Mouse (Mus musculus) neural tube, embryonic 15.5 days (tissue): ENCODE measurements around the gene Idi2. TPM values are rescaled to one million over a fixed set of nuclear protein-coding genes. Genes with fewer than 3 reads are reported as not detected.
"Not testable (repeated sequence)": the region's sequence is repeated elsewhere in the genome, so short reads cannot be mapped to it uniquely, and the experiment has no call there.

ENCODE experiments used
- ATAC-seq: fragments of 200-750 bp; cut with Nextera tagmentation; 2 replicates; pipeline ENCODE4 v1.8.0; 2017; ENCODE audit warnings: mild to moderate bottlenecking, moderate TSS enrichment, moderate library complexity; ENCODE audit not compliant: low FRiP score
- H3K27ac ChIP-seq: fragments of 300-500 bp; sonication (generic); replicated peaks from 2 replicates; pipeline ENCODE4 v1.5.1; 2015; ENCODE audit warnings: mild to moderate bottlenecking, inconsistent platforms
- H3K27me3 ChIP-seq: fragments of 300-500 bp; sonication (generic); replicated peaks from 2 replicates; pipeline ENCODE4 v1.6.1; 2015; ENCODE audit warnings: inconsistent platforms
- H3K36me3 ChIP-seq: fragments of 300-500 bp; sonication (generic); 2 replicates; pipeline ENCODE4 v1.6.1; 2015; ENCODE audit warnings: inconsistent platforms
- H3K4me1 ChIP-seq: fragments of 300-500 bp; sonication (generic); 2 replicates; pipeline ENCODE4 v1.6.1; 2015; ENCODE audit warnings: inconsistent platforms
- H3K4me2 ChIP-seq: fragments of 300-500 bp; sonication (generic); 2 replicates; pipeline ENCODE4 v1.6.1; 2015; ENCODE audit warnings: inconsistent platforms, mild to moderate bottlenecking, moderate library complexity
- H3K4me3 ChIP-seq: fragments of 300-500 bp; sonication (generic); replicated peaks from 2 replicates; pipeline ENCODE4 v1.5.1; 2015; ENCODE audit warnings: mild to moderate bottlenecking, inconsistent platforms
- H3K9ac ChIP-seq: fragments of 300-500 bp; sonication (generic); replicated peaks from 2 replicates; pipeline ENCODE4 v1.6.1; 2015; ENCODE audit warnings: mild to moderate bottlenecking, inconsistent platforms
- H3K9me3 ChIP-seq: fragments of 300-500 bp; sonication (generic); replicated peaks from 2 replicates; pipeline ENCODE4 v1.6.1; 2016; ENCODE audit warnings: inconsistent platforms
- WGBS: fragments of 180-500 bp; shearing (Covaris S2); methylation state at CpG from one replicate; pipeline ENCODE4 v1.1.7; 2015; ENCODE audit warnings: mixed read lengths; 5-methylcytosine and 5-hydroxymethylcytosine counted together
- polyA plus RNA-seq: library from polyadenylated mRNA; unstranded; fragments of >200 nt; fragmentation: Nextera tagmentation; extraction: Ambion mirVana; gene quantifications from 2 replicates; pipeline ENCODE4 v1.2.1, GENCODE M21; 2015

Gene Idi2
- polyA plus RNA-seq, 1 experiment from 2014 or later: not detected

DNA sequence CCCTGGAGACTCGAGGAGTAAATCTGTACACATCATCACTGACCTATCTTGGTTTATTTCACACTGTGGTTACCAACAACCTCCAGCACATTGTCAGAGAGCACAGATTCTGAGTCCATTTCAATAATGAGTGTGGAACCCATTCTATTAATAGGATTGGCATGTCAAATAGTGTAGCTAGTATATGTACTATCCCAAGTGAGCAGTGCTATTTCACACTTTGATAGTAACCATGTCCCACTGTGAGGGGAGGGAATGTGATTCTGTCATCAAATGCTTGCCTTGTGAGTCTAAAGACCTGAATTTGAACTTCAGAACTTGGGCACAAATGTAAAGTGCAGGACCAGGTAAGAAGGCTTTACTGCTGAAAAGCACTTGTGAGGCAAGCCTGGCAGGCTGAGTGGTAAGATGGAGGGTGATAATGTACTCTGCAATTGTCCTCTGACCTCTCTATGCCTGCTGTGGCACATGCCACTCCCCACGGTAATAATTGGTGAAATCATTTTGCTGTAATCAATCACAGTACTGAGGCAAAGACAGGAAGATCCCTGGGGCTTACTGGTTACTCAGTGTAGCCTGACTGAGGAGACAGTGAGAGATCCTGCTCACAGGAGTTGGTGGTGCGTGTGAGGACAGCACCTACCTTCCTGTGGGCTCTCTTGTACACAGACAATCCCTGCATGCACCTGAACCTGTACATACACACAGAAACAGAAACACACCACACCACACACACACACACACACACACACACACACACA is 8.6 kb downstream of the Idi2 start:
- H3K4me1 ChIP-seq, H3K9me3 ChIP-seq, H3K36me3 ChIP-seq, H3K4me2 ChIP-seq, H3K9ac ChIP-seq, H3K27me3 ChIP-seq, H3K4me3 ChIP-seq, H3K27ac ChIP-seq: not testable (repeated sequence)
- WGBS: 59% methylated on average over 3 of the region's 3 CpGs
- ATAC-seq: 0 out of 2 replicates have a peak, but pooled peaks have one; percentile 28

- not testable (repeated sequence) for H3K27me3 ChIP-seq, H3K4me2 ChIP-seq, H3K4me1 ChIP-seq, H3K9ac ChIP-seq, ATAC-seq, H3K4me3 ChIP-seq, H3K36me3 ChIP-seq, H3K27ac ChIP-seq, H3K9me3 ChIP-seq
- WGBS: 44% methylated on average over 5 of the region's 5 CpGs
Measured at GRCm38 (mm10) chr13:8962266-8962665, 9.6 kb downstream of the Idi2 start.

GRCm38 (mm10) chr13:8965224-8965623 is 12.6 kb downstream of the Idi2 start:
- Histone ChIP-seq H3K4me1 (no peaks in the 10 kb centered on the region), H3K27me3 (no peaks in the 10 kb centered on the region), H3K27ac (no peak overlapping the region), H3K4me2 (no peak overlapping the region), H3K4me3 (no peak overlapping the region), H3K9ac (no peak overlapping the region), H3K9me3 (no peaks in the 10 kb centered on the region), H3K36me3 (peaks cover 23% of the 10 kb centered on the region)
- ATAC-seq: no peak
- WGBS: 97% methylated on average over 5 of the region's 5 CpGs

DNA sequence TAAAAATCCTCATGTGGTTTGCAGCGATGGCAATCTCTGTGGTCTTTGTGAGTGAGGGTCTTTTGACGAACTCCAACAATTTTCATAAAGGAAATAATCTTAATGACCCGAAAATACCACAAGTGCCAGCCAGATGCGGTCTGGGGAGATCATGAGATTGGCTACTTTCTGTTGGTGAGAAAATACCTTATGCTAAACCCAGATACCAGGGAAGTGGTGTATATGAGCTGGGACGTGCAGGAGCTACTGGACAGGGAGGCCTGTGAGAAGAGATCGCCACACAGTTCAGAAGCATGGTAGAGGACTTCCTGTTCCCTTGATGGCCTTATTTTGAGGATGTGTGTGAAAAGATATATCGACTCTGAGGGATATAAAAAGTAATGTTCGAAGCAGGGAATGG is 15.1 kb downstream of the Idi2 start:
- H3K27me3 ChIP-seq: no peaks in the 10 kb centered on the region
- no peak overlapping the region for H3K27ac ChIP-seq
- H3K4me2 ChIP-seq: no peak overlapping the region
- 94% methylated on average over 8 of the region's 8 CpGs for WGBS
- H3K4me1 ChIP-seq: no peaks in the 10 kb centered on the region
- H3K9me3 ChIP-seq: no peaks in the 10 kb centered on the region
- no peak overlapping the region for H3K4me3 ChIP-seq
- no peak for ATAC-seq
- H3K9ac ChIP-seq: no peak overlapping the region
- peaks cover 37% of the 10 kb centered on the region for H3K36me3 ChIP-seq

- ATAC-seq: no peak
- H3K36me3 ChIP-seq: peaks cover 77% of the 10 kb centered on the region
Measured at GRCm38 (mm10) chr13:8972369-8972768, 19.7 kb downstream of the Idi2 start.

GRCm38 (mm10) chr13:8972972-8973371 is 20.3 kb downstream of the Idi2 start:
- Histone ChIP-seq H3K9ac (no peak overlapping the region), H3K4me1 (no peaks in the 10 kb centered on the region), H3K36me3 (peaks cover 80% of the 10 kb centered on the region), H3K27me3 (no peaks in the 10 kb centered on the region), H3K27ac (no peak overlapping the region), H3K4me2 (no peak overlapping the region), H3K9me3 (no peaks in the 10 kb centered on the region), H3K4me3 (no peak overlapping the region)
- no peak for ATAC-seq
- 97% methylated on average over 3 of the region's 3 CpGs for WGBS

More at GRCm38 (mm10) chr13:8972369-8972768, 19.7 kb downstream of the Idi2 start:
- no peak overlapping the region for H3K9ac ChIP-seq
- no peaks in the 10 kb centered on the region for H3K27me3 ChIP-seq
- H3K27ac ChIP-seq: no peak overlapping the region
- H3K9me3 ChIP-seq: no peaks in the 10 kb centered on the region
- H3K4me1 ChIP-seq: no peaks in the 10 kb centered on the region
- no peak overlapping the region for H3K4me3 ChIP-seq
- H3K4me2 ChIP-seq: no peak overlapping the region

DNA sequence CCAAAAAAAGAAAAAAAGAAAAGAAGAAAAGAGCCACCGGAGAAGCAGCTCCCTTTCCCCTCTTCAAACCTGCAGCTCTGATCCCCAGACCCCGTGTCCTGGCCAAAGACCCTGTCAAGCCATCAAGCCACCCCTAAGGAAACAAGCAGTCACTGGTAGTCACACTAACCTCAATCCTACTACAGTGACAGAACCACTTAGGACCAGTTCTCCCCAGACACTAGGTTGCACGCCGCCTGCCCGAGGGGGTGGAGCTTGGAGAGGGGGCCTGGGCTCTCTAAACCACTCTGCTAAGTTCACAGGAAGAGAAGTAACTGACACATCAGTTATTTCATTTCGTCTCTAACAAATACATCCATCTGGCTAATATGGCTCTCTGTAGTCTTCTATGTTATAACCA is 39.6 kb downstream of the Idi2 start:
- Histone ChIP-seq H3K27ac (no peak overlapping the region), H3K4me1 (peaks cover 16% of the 10 kb centered on the region), H3K4me3 (no peak overlapping the region), H3K36me3 (peaks cover 30% of the 10 kb centered on the region), H3K27me3 (no peaks in the 10 kb centered on the region), H3K9ac (no peak overlapping the region), H3K4me2 (no peak overlapping the region), H3K9me3 (no peaks in the 10 kb centered on the region)
- no peak for ATAC-seq
- WGBS: 95% methylated on average over 6 of the region's 6 CpGs

- peaks cover 8% of the 10 kb centered on the region for H3K36me3 ChIP-seq
- H3K27ac ChIP-seq: peak overlapping the region; percentile 69
- ATAC-seq: peak; percentile 80
- peaks cover 16% of the 10 kb centered on the region for H3K4me1 ChIP-seq
- peak overlapping the region; percentile 87 for H3K4me3 ChIP-seq
- H3K27me3 ChIP-seq: no peaks in the 10 kb centered on the region
- H3K9me3 ChIP-seq: no peaks in the 10 kb centered on the region
- H3K9ac ChIP-seq: peak overlapping the region; percentile 86
- H3K4me2 ChIP-seq: peak overlapping the region; percentile 90
- whole genome bisulfite sequencing: 4% methylated on average over 33 of the region's 33 CpGs
Measured at GRCm38 (mm10) chr13:8995159-8995989, 42.7 kb downstream of the Idi2 start.

GRCm38 (mm10) chr13:8995990-8996786 is 43.5 kb downstream of the Idi2 start, which contains the start of gene Gtpbp4:
Gene Gtpbp4, minus strand, starts transcription at chr13:8996083.
- WGBS: under 1% methylated on average over 51 of the region's 51 CpGs
- Histone ChIP-seq H3K27ac (peak within 1 kb of the TSS; percentile 89), H3K4me3 (peak within 1 kb of the TSS; percentile 87), H3K4me1 (peaks cover 16% of the 10 kb centered on the region), H3K9me3 (no peaks in the 10 kb centered on the region), H3K36me3 (peaks cover 1% of the 10 kb centered on the region; the same call in 1 of the 2 replicates), H3K9ac (peak within 1 kb of the TSS; percentile 86), H3K4me2 (peak within 1 kb of the TSS; percentile 90), H3K27me3 (no peaks in the 10 kb centered on the region)
- ATAC-seq: peak; percentile 99

- not testable (repeated sequence) for H3K9me3 ChIP-seq, H3K9ac ChIP-seq, H3K4me3 ChIP-seq, H3K4me2 ChIP-seq, H3K27ac ChIP-seq, H3K36me3 ChIP-seq, H3K27me3 ChIP-seq, ATAC-seq
- H3K4me1 ChIP-seq: peaks cover 16% of the 10 kb centered on the region
- WGBS: 82% methylated on average over 5 of the region's 5 CpGs
Measured at GRCm38 (mm10) chr13:8997221-8997620, 44.6 kb downstream of the Idi2 start.

DNA sequence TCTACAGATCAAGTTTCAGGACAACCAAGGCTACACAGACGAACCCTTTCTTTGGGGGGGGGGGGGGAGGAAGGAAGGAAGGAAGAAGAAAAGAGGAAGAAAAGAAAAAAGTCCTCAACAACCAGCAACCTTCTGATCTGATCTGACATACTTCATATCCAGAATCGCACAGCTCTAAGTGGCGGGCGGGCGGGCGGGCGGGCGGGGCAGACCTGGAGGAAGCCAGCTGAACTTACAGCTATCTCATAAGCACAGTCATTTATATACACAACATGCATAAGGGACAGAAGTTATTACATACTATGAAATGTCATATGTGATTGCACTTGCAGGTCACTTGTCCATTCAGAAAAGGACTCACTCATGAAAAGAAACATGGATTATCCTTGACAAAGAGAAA is 46.8 kb downstream of the Idi2 start:
- Histone ChIP-seq H3K27ac (no peak overlapping the region), H3K4me2 (no peak overlapping the region), H3K4me3 (no peak overlapping the region), H3K9ac (no peak overlapping the region), H3K4me1 (peaks cover 12% of the 10 kb centered on the region), H3K36me3 (no peaks in the 10 kb centered on the region), H3K27me3 (no peaks in the 10 kb centered on the region), H3K9me3 (no peaks in the 10 kb centered on the region)
- no peak for ATAC-seq
- 88% methylated on average over 8 of the region's 8 CpGs for WGBS
